Mouse (Mus musculus) liver, embryonic 13.5 days (tissue): ENCODE results near the gene Flnc. TPM values are rescaled to one million over a fixed set of nuclear protein-coding genes. Genes with fewer than 3 reads are reported as not detected.
"Not testable (repeated sequence)": the region's sequence is repeated elsewhere in the genome, so short reads cannot be mapped to it uniquely, and the experiment has no call there.

Experiments used
- ATAC-seq: fragments of 200-750 bp; cut with Nextera tagmentation; 2 replicates; pipeline ENCODE4 v1.8.0; 2017; ENCODE audit warnings: low read depth, mild to moderate bottlenecking, moderate number of reproducible peaks, moderate library complexity
- DNase-seq: peaks from one replicate; pipeline ENCODE4 v3.0.0; 2022
- H3K27ac ChIP-seq: fragments of 300-500 bp; sonication (generic); 2 replicates; pipeline ENCODE4 v1.5.1; 2015; ENCODE audit warnings: moderate library complexity, mild to moderate bottlenecking, inconsistent platforms
- H3K27me3 ChIP-seq: fragments of 300-500 bp; sonication (generic); 2 replicates; pipeline ENCODE4 v1.6.1; 2015; ENCODE audit warnings: mild to moderate bottlenecking, inconsistent platforms
- H3K36me3 ChIP-seq: fragments of 300-500 bp; sonication (generic); 2 replicates; pipeline ENCODE4 v1.6.1; 2015; ENCODE audit warnings: mild to moderate bottlenecking, inconsistent platforms
- H3K4me1 ChIP-seq: fragments of 300-500 bp; sonication (generic); replicated peaks from 2 replicates; pipeline ENCODE4 v1.6.1; 2015; ENCODE audit warnings: inconsistent platforms
- H3K4me2 ChIP-seq: fragments of 300-500 bp; sonication (generic); 2 replicates; pipeline ENCODE4 v1.6.1; 2015; ENCODE audit warnings: inconsistent platforms, mild to moderate bottlenecking, moderate library complexity
- H3K4me3 ChIP-seq: fragments of 300-500 bp; sonication (generic); replicated peaks from 2 replicates; pipeline ENCODE4 v1.5.1; 2015; ENCODE audit warnings: mild to moderate bottlenecking, inconsistent platforms
- H3K9ac ChIP-seq: fragments of 300-500 bp; sonication (generic); 2 replicates; pipeline ENCODE4 v1.6.1; 2015; ENCODE audit warnings: mild to moderate bottlenecking, inconsistent platforms
- H3K9me3 ChIP-seq: fragments of 300-500 bp; sonication (generic); replicated peaks from 2 replicates; pipeline ENCODE4 v1.6.1; 2016; ENCODE audit warnings: inconsistent platforms
- WGBS: fragments of 180-500 bp; shearing (Covaris S2); methylation state at CpG from one replicate; pipeline ENCODE4 v1.1.7; 2015; ENCODE audit not compliant: insufficient replicate concordance; 5-methylcytosine and 5-hydroxymethylcytosine counted together
- polyA plus RNA-seq: library from polyadenylated mRNA; unstranded; fragments of >200 nt; fragmentation: Nextera tagmentation; extraction: Ambion mirVana; gene quantifications from 2 replicates; pipeline ENCODE4 v1.2.1, GENCODE M21; 2015

Gene Flnc
- polyA plus RNA-seq = 0.89 and 0.97 TPM in 2 replicates

GRCm38 (mm10) chr6:29433038-29433803 lies at the start of gene Flnc:
Gene Flnc (plus strand): TSS chr6:29433256.
- peaks cover 87% of the 10 kb centered on the region for H3K27me3 ChIP-seq
- ATAC-seq (no peak), DNase-seq (no peak)
- no peaks in the 10 kb centered on the region for H3K9me3 ChIP-seq
- H3K27ac ChIP-seq = no peak within 1 kb of the TSS
- peaks cover 24% of the 10 kb centered on the region for H3K4me1 ChIP-seq
- peak within 1 kb of the TSS; percentile 15; the same call in 1 of the 2 replicates for H3K9ac ChIP-seq
- peak within 1 kb of the TSS; percentile 44 for H3K4me3 ChIP-seq
- peak within 1 kb of the TSS; percentile 58 for H3K4me2 ChIP-seq
- no peaks in the 10 kb centered on the region for H3K36me3 ChIP-seq
- WGBS = 2% methylated on average over 65 of the region's 77 CpGs

GRCm38 (mm10) chr6:29388052-29388518 lies 45.0 kb upstream of the Flnc start, which contains the start of gene Opn1sw:
Gene Opn1sw (minus strand): TSS chr6:29388468.
- WGBS = 4% methylated on average over 12 of the region's 12 CpGs
- peak within 1 kb of the TSS; percentile 58 for H3K4me2 ChIP-seq

GRCm38 (mm10) chr6:29388606-29389080 lies 44.4 kb upstream of the Flnc start:
- peak overlapping the region; percentile 58 for H3K4me2 ChIP-seq
- no peaks in the 10 kb centered on the region for H3K36me3 ChIP-seq
- ATAC-seq (peak; percentile 72), DNase-seq (peak; percentile 31)
- WGBS = 3% methylated on average over 11 of the region's 11 CpGs
- H3K4me3 ChIP-seq = peak overlapping the region; percentile 47
- no peak overlapping the region for H3K27ac ChIP-seq
- no peaks in the 10 kb centered on the region for H3K9me3 ChIP-seq
- 0 out of 2 replicates have a peak overlapping the region, but pooled peaks have one; percentile 37 for H3K9ac ChIP-seq
- peaks cover 29% of the 10 kb centered on the region for H3K4me1 ChIP-seq
- H3K27me3 ChIP-seq = peaks cover 47% of the 10 kb centered on the region

More at GRCm38 (mm10) chr6:29388052-29388518, 45.0 kb upstream of the Flnc start, which contains the start of gene Opn1sw:
- Histone ChIP-seq H3K4me1 (peaks cover 29% of the 10 kb centered on the region), H3K27ac (no peak within 1 kb of the TSS), H3K36me3 (no peaks in the 10 kb centered on the region), H3K9ac (peak within 1 kb of the TSS; percentile 44; the same call in 1 of the 2 replicates), H3K4me3 (peak within 1 kb of the TSS; percentile 47), H3K27me3 (peaks cover 42% of the 10 kb centered on the region), H3K9me3 (no peaks in the 10 kb centered on the region)
- DNase-seq = peak; percentile 36
- peak; percentile 89 for ATAC-seq

GRCm38 (mm10) chr6:29389425-29389824 lies 43.6 kb upstream of the Flnc start:
- Histone ChIP-seq H3K27ac (no peak overlapping the region), H3K36me3 (no peaks in the 10 kb centered on the region), H3K4me3 (no peak overlapping the region), H3K9ac (no peak overlapping the region), H3K27me3 (peaks cover 55% of the 10 kb centered on the region), H3K9me3 (no peaks in the 10 kb centered on the region), H3K4me1 (peaks cover 23% of the 10 kb centered on the region), H3K4me2 (no peak overlapping the region)
- DNase-seq = no peak
- no peak for ATAC-seq
- WGBS = 37% methylated on average over 9 of the region's 9 CpGs

GRCm38 (mm10) chr6:29390500-29390899 lies 42.6 kb upstream of the Flnc start:
- not testable (repeated sequence) for H3K9ac ChIP-seq

GRCm38 (mm10) chr6:29391241-29391640 lies 41.8 kb upstream of the Flnc start:
- H3K27ac ChIP-seq, H3K4me3 ChIP-seq, ATAC-seq, H3K4me2 ChIP-seq, H3K9ac ChIP-seq, H3K9me3 ChIP-seq, DNase-seq, H3K36me3 ChIP-seq: not testable (repeated sequence)
- 43% methylated on average over 8 of the region's 8 CpGs for WGBS
- peaks cover 73% of the 10 kb centered on the region for H3K27me3 ChIP-seq
- H3K4me1 ChIP-seq = peaks cover 20% of the 10 kb centered on the region

More at GRCm38 (mm10) chr6:29390500-29390899, 42.6 kb upstream of the Flnc start:
- DNase-seq, H3K4me3 ChIP-seq, ATAC-seq, H3K4me2 ChIP-seq, H3K9me3 ChIP-seq, H3K36me3 ChIP-seq, H3K27ac ChIP-seq: not testable (repeated sequence)
- 67% methylated on average over 1 of the region's 1 CpGs for WGBS
- H3K4me1 ChIP-seq = peaks cover 20% of the 10 kb centered on the region
- H3K27me3 ChIP-seq = peaks cover 65% of the 10 kb centered on the region

- H3K9me3 ChIP-seq = no peaks in the 10 kb centered on the region
- no peak overlapping the region for H3K4me3 ChIP-seq
- ATAC-seq (no peak), DNase-seq (no peak)
- H3K4me2 ChIP-seq = no peak overlapping the region
- H3K9ac ChIP-seq = no peak overlapping the region
- no peak overlapping the region for H3K27ac ChIP-seq
- 56% methylated on average over 4 of the region's 4 CpGs for WGBS
- H3K27me3 ChIP-seq = peaks cover 78% of the 10 kb centered on the region
- H3K36me3 ChIP-seq = no peaks in the 10 kb centered on the region
- peaks cover 25% of the 10 kb centered on the region for H3K4me1 ChIP-seq
Observed at GRCm38 (mm10) chr6:29391802-29392201, 41.3 kb upstream of the Flnc start.

- Histone ChIP-seq H3K4me2 (no peak overlapping the region), H3K36me3 (no peaks in the 10 kb centered on the region), H3K27me3 (peaks cover 90% of the 10 kb centered on the region), H3K27ac (no peak overlapping the region), H3K9ac (no peak overlapping the region), H3K9me3 (no peaks in the 10 kb centered on the region), H3K4me3 (no peak overlapping the region), H3K4me1 (peaks cover 6% of the 10 kb centered on the region)
- DNase-seq = no peak
- ATAC-seq = no peak
- 27% methylated on average over 1 of the region's 1 CpGs for WGBS
Observed at GRCm38 (mm10) chr6:29394286-29394685, 38.8 kb upstream of the Flnc start.

GRCm38 (mm10) chr6:29395910-29396713 lies 36.9 kb upstream of the Flnc start, which contains the start of gene Ccdc136:
Gene Ccdc136 (plus strand): TSS chr6:29396309.
- WGBS = 2% methylated on average over 43 of the region's 49 CpGs
- H3K27ac ChIP-seq = no peak within 1 kb of the TSS
- peak; percentile 9 for DNase-seq
- no peaks in the 10 kb centered on the region for H3K36me3 ChIP-seq
- H3K4me2 ChIP-seq = peak within 1 kb of the TSS; percentile 67
- H3K4me1 ChIP-seq = peaks cover 6% of the 10 kb centered on the region
- peaks cover 92% of the 10 kb centered on the region for H3K27me3 ChIP-seq
- H3K4me3 ChIP-seq = peak within 1 kb of the TSS; percentile 55
- peak within 1 kb of the TSS; percentile 47 for H3K9ac ChIP-seq
- H3K9me3 ChIP-seq = no peaks in the 10 kb centered on the region
- peak; percentile 59 for ATAC-seq

GRCm38 (mm10) chr6:29396714-29397540 lies 36.1 kb upstream of the Flnc start:
- peaks cover 6% of the 10 kb centered on the region for H3K4me1 ChIP-seq
- H3K9me3 ChIP-seq = no peaks in the 10 kb centered on the region
- WGBS = 12% methylated on average over 24 of the region's 24 CpGs
- peak overlapping the region; percentile 47 for H3K9ac ChIP-seq
- peak overlapping the region; percentile 67 for H3K4me2 ChIP-seq
- no peak; the same call in 1 of the 2 replicates for ATAC-seq
- peak overlapping the region; percentile 55 for H3K4me3 ChIP-seq
- peaks cover 95% of the 10 kb centered on the region for H3K27me3 ChIP-seq
- DNase-seq = no peak
- H3K27ac ChIP-seq = no peak overlapping the region
- H3K36me3 ChIP-seq = no peaks in the 10 kb centered on the region
